Mouse (Mus musculus) bone marrow, adult 2 months (tissue): ENCODE measurements at regions not wholly inside any gene's neighbourhood (a gene's known extent, or its start where the extent isn't known, plus 50 kb on each side); places are given as distances from the start of the nearest gene placed in this dataset.

Experiments used
- H3K27ac ChIP-seq: fragments of 200-500 bp; 2 replicates; pipeline ENCODE4 v1.5.1; 2012; ENCODE audit warnings: low read depth, mild to moderate bottlenecking, control low read depth, inconsistent platforms, low read length; ENCODE audit not compliant: control insufficient read depth, poor library complexity, insufficient read depth
- H3K4me1 ChIP-seq: fragments of 200-500 bp; 2 replicates; pipeline ENCODE4 v1.6.1; 2011; ENCODE audit warnings: low read length; ENCODE audit not compliant: control insufficient read depth, insufficient read depth
- H3K4me3 ChIP-seq: fragments of 200-500 bp; replicated peaks from 2 replicates; pipeline ENCODE3; 2011; ENCODE audit warnings: mild to moderate bottlenecking, low read depth, low read length, control low read depth; ENCODE audit not compliant: control insufficient read depth
- CTCF ChIP-seq: fragments of 200-500 bp; IDR thresholded peaks from 2 replicates; pipeline ENCODE4 v1.5.1; 2011; ENCODE audit warnings: low read length, control low read depth; ENCODE audit not compliant: control insufficient read depth, insufficient read depth
- POLR2A ChIP-seq: fragments of 200-500 bp; IDR thresholded peaks from 2 replicates; pipeline ENCODE4 v1.6.1; 2011; ENCODE audit warnings: low read depth, mild to moderate bottlenecking, control low read depth, low read length, borderline replicate concordance; ENCODE audit not compliant: control insufficient read depth
- WGBS: fragments of 180-500 bp; shearing (Covaris S2); methylation state at CpG from one replicate; pipeline ENCODE4 v1.1.7; 2018; 5-methylcytosine and 5-hydroxymethylcytosine counted together

DNA sequence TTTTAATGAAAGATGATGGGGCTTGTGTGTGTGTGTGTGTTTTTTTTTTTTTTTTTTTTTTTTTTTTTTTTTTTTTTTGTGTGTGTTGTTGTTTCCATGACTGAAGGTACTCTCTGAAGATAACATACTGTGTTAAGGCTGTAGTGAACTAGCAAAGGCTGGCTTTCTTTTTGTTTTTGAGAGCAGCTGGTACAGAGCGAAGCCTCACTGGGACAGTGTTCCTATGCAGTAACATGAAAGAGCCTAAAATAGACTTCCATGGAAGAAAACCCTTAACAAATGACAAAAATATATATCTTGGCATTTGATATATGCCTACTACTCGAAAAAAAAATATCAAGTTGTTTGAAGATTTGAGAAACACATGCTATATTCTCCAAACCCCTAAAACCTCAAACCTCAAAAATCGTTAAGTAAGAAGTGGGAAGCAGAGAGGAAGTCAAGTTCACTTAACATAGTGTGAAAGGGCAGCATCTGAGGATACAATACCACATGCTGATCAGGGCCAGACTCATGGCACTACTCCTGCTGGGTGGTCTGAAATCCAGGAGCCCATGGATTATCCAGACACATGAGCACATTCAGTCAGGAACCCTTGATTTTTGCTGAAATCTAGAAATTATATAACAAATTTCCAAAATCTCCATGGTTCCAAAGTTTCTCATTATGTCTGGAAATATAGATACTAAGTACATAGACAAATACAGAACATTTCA, 215.4 kb downstream of the Gm28710 start:
- WGBS = 16% methylated on average over 3 of the region's 3 CpGs
- no peak for TF ChIP-seq POLR2A
- TF ChIP-seq CTCF = no peak

DNA sequence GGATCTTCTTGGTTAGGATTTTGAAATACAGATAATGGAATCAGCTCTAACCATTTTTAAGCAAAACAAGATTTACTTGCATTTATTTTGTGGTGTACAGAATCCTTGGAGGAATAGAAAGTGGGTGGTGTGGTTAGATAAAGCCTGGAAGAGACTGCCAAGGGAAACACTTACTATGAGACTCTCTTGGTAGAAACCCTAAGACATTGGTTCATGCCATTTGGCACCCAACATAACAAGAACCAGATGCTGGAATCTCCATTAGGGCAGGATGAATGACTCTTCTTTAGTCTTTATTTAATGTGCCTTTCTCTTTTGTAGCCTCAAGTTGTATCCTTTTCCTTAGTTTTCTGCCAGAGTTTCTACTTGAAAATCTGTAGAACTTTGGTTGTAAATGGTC, 230.0 kb downstream of the Gm28710 start:
- Histone ChIP-seq H3K27ac (no peak overlapping the region), H3K4me3 (no peak overlapping the region), H3K4me1 (no peaks in the 10 kb centered on the region)
- TF ChIP-seq POLR2A = no peak

More for the DNA sequence above, 215.4 kb downstream of the Gm28710 start:
- no peaks in the 10 kb centered on the region for H3K4me1 ChIP-seq
- no peak overlapping the region for H3K4me3 ChIP-seq
- no peak overlapping the region for H3K27ac ChIP-seq

DNA sequence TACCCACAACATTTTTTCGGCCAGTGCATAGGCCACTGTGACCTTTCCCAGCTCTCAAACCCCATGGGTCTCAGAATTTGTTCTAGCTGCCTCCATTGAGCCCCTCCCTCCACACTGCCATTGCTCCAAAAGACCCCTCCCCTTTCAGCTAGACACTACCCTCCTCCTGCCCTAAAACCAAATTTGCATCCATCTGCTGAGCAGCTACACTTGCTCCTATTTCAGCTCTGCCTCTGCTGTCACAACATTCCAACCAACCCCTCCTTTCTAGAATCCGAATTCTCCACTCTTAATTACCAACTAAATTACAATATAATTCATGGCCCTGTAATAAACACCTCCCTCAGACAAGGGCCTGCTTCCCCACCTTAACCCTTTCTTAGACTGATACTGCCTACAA, 262.3 kb downstream of the Gm28710 start:
- Histone ChIP-seq H3K4me1 (no peaks in the 10 kb centered on the region), H3K27ac (no peak overlapping the region), H3K4me3 (no peak overlapping the region)
- TF ChIP-seq POLR2A = no peak
- TF ChIP-seq CTCF = no peak
- 64% methylated on average over 2 of the region's 2 CpGs for WGBS

DNA sequence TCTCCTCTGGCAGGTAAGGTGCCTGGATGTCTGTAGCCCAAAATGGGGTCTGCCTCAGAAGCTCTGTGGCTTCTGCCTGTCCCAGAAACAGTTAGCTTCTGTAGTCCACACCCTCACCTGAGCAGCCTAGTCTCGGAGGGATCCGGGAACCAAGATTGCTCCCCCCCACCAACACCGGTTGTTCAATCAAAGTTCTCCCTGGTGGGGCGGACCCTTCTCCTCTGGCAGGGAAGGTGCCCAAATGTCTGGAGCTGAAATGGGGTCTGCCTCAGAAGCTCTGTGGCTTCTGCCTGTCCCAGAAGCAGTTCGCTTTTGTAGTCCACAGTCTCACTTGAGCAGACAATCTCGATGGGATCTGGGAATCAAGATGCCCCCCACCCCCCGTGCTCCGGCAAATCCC, 273.0 kb downstream of the Gm28710 start:
- Histone ChIP-seq H3K4me1 (no peaks in the 10 kb centered on the region), H3K27ac (no peak overlapping the region), H3K4me3 (no peak overlapping the region)
- 89% methylated on average over 8 of the region's 8 CpGs for WGBS
- TF ChIP-seq POLR2A (no peak), CTCF (no peak)

DNA sequence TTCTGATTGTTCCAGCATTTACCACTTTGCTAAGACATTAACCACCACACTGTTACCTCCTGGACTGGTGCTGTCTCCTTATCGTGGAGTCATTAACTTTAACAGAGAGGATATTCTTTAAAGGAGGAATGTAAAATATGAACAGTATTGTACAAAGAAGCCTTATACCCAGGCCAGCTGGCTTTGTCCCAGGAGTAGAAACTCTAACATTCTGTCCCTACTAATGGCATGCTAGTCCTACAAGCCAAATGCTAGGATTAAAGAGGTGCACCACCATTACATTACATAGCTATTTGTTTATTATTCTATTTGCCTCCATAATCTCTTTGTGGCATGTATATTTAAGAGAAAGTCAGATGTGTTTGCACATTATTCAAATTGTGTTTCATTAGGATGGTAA, 288.8 kb downstream of the Gm28710 start:
- Histone ChIP-seq H3K4me3 (no peak overlapping the region), H3K4me1 (no peaks in the 10 kb centered on the region), H3K27ac (no peak overlapping the region)
- 76% methylated on average over 1 of the region's 1 CpGs for WGBS
- TF ChIP-seq CTCF = no peak

DNA sequence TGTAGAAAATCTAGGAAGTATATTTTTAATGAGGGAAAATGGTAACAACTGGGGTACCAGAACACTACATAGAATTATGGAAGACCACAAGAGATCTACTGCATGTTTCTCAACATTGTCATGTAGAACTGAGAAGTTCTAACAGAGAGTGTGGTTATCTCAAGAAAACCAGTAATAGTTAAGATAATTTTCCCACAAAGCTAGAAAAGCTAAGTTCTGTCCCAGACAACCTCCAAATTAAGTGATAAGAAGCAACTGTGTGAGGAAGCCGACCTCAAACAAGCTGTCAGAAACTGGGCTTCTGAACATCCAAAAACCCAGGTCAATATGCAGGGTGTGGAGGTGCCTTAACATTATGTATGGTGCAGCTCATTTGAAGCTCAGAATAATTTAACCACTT, 261.4 kb upstream of the Speer4f2 start:
- Histone ChIP-seq H3K4me3 (no peak overlapping the region), H3K27ac (no peak overlapping the region), H3K4me1 (no peaks in the 10 kb centered on the region)
- TF ChIP-seq POLR2A (no peak), CTCF (no peak)
- WGBS = 64% methylated on average over 1 of the region's 1 CpGs

DNA sequence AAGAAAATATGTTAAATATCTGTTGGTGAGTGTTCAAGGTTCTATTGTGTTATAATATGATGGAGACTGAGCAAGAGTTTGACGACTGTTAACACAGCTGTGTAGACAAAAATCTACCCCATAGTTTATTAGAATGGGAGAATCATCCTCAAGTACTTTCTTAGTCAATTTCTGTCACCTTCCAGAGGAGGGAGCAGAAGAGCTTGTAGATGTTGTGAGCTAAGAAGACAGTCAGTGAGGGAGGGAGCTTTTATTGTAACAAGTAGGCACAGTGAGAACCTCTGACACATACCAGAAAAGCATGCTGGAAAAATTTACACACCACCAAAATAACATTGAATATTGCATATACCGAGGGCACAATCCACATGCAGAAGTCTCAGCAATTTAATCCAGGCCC, 261.0 kb upstream of the Speer4f2 start:
- 55% methylated on average over 2 of the region's 2 CpGs for WGBS
- TF ChIP-seq CTCF = no peak
- no peak for TF ChIP-seq POLR2A
- no peak overlapping the region for H3K27ac ChIP-seq
- no peaks in the 10 kb centered on the region for H3K4me1 ChIP-seq
- H3K4me3 ChIP-seq = no peak overlapping the region

DNA sequence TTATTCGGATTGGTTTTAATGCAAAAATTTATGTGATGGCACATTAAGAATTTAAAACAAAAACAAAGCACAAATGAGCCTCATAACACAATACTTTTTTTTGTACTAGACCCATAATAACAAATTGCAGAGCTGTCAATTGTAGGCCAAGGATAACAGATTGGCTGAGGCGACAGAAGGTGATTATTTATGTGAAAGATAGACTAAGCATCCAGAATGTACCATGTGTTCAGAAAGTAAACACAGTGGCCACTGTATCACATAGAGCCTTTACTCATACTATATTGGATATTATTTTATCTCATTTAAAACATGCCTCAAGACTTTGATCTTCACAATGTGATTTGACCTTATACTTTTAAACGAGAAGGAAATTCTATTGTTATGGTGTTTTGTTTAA, 257.9 kb upstream of the Speer4f2 start:
- Histone ChIP-seq H3K4me3 (no peak overlapping the region), H3K27ac (no peak overlapping the region), H3K4me1 (no peaks in the 10 kb centered on the region)
- no peak for TF ChIP-seq POLR2A
- TF ChIP-seq CTCF = no peak
- WGBS = 73% methylated on average over 3 of the region's 3 CpGs

DNA sequence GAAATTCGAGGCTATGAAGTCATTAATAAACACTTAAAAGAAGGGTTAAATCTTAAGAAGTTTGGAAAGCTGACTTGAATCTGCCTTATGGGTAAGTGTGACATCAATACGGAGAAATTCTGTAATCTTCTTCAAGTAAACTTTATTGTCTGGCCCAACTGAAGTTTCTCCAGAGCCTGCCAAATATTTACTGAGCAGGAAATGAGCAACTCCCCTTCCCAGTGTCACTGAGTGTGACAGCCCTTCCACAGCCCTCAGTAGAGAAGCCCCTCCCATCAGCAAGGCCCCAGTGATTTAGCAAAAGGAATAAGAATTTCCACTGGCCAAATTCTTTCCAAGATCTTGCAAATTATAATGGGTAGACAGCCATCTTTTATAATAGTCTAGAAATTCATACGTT, 256.9 kb upstream of the Speer4f2 start:
- 55% methylated on average over 3 of the region's 3 CpGs for WGBS
- Histone ChIP-seq H3K4me1 (no peaks in the 10 kb centered on the region), H3K4me3 (no peak overlapping the region), H3K27ac (no peak overlapping the region)
- TF ChIP-seq POLR2A (no peak), CTCF (no peak)
